Comparison of ENCODE assay signal across 28 mouse cellular contexts in genomic region chr17:28707816-28708215, GRCm38 (mm10). TPM values are rescaled to one million over a fixed set of nuclear protein-coding genes. Genes with fewer than 3 reads are reported as not detected.
A peak's percentile ranks its signal among the peaks of the same experiment; 100 is the strongest.
DNase-seq lines count a peak whose midpoint lies in the region; ATAC-seq and TF ChIP-seq lines count a peak whose summit lies in the region.
"Had no signal": no experiment of that assay in that cellular context is flagged by ENCODE, and none has a peak within 500 bp of the region (broad histone marks: within the 10 kb centered on the region; RNA-seq: fewer than 3 reads in every experiment).

No protein-coding gene starts in this region.

- ATAC-seq in liver, embryonic 11.5 days (replicated peaks; ENCODE audit: low FRiP score), result no peak
- no peak for ATAC-seq in megakaryocyte, adult 5-6 weeks (ENCODE audit: poor library complexity, severe bottlenecking)
- ATAC-seq: CD4-positive, CD25-positive, alpha-beta regulatory T cell, adult 4 months; forebrain, embryonic 15.5 days; hindbrain, embryonic 16.5 days had no signal

- H3K4me2 ChIP-seq in liver, embryonic 11.5 days, result no peak overlapping the region
- H3K4me2 ChIP-seq: embryonic facial prominence, embryonic 13.5 days; forebrain, embryonic 12.5 days; forebrain, embryonic 15.5 days; heart, embryonic 11.5 days; hindbrain, embryonic 13.5 days had no signal

- H3K36me3 ChIP-seq in kidney, adult 2 months (ENCODE audit: control insufficient read depth, insufficient read depth, low read length), result no peaks in the 10 kb centered on the region
- H3K36me3 ChIP-seq in liver, adult 2 months (ENCODE audit: control insufficient read depth, insufficient read depth, low read length), result peaks cover 4% of the 10 kb centered on the region; the same call in 1 of the 2 replicates
- peaks cover 3% of the 10 kb centered on the region; the same call in 1 of the 2 replicates for H3K36me3 ChIP-seq in liver, embryonic 11.5 days (ENCODE audit: control insufficient read depth, insufficient read depth, low read length)
- H3K36me3 ChIP-seq in megakaryocyte, embryonic 14.5 days (replicated peaks; ENCODE audit: low read length), result peaks cover 78% of the 10 kb centered on the region
- H3K36me3 ChIP-seq: forebrain, embryonic 12.5 days; forebrain, embryonic 15.5 days; hindbrain, embryonic 13.5 days had no signal

- no peak for TF ChIP-seq CTCF in kidney, adult 2 months (conservative IDR thresholded peaks at IDR 0.05; ENCODE audit: insufficient read depth, insufficient read length, low read depth, low read length)
- TF ChIP-seq CTCF in liver, adult 2 months (IDR thresholded peaks at IDR 0.05; ENCODE audit: low read depth, low read length), result no peak

- H3K27me3 ChIP-seq in kidney, adult 2 months (replicated peaks; ENCODE audit: control insufficient read depth, insufficient read depth, low read length), result no peaks in the 10 kb centered on the region
- H3K27me3 ChIP-seq in liver, adult 2 months (ENCODE audit: control insufficient read depth, insufficient read depth, low read length), result no peaks in the 10 kb centered on the region
- H3K27me3 ChIP-seq in liver, embryonic 11.5 days (replicated peaks; ENCODE audit: control insufficient read depth, insufficient read depth, low read length), result no peaks in the 10 kb centered on the region
- H3K27me3 ChIP-seq in megakaryocyte, embryonic 14.5 days (replicated peaks), result no peaks in the 10 kb centered on the region
- H3K27me3 ChIP-seq: embryonic facial prominence, embryonic 13.5 days; forebrain, embryonic 12.5 days; forebrain, embryonic 15.5 days; hindbrain, embryonic 13.5 days had no signal

- no peak overlapping the region for H3K4me3 ChIP-seq in kidney, adult 2 months (ENCODE audit: insufficient read depth, low read depth, low read length)
- H3K4me3 ChIP-seq in liver, adult 2 months (ENCODE audit: insufficient read depth, low read depth, low read length), result no peak overlapping the region
- H3K4me3 ChIP-seq in liver, embryonic 11.5 days (ENCODE audit: low read depth, low read length), result no peak overlapping the region
- H3K4me3 ChIP-seq in megakaryocyte, embryonic 14.5 days (replicated peaks), result peak overlapping the region; percentile 38
- H3K4me3 ChIP-seq: embryonic facial prominence, embryonic 10.5 days; embryonic facial prominence, embryonic 13.5 days; erythroblast, embryonic 14.5 days; forebrain, embryonic 12.5 days; forebrain, embryonic 15.5 days; hindbrain, embryonic 10.5 days; hindbrain, embryonic 13.5 days had no signal

- no peak overlapping the region for H3K9ac ChIP-seq in liver, adult 2 months (ENCODE audit: low read depth, low read length)
- no peak overlapping the region for H3K9ac ChIP-seq in liver, embryonic 11.5 days (ENCODE audit: low read depth, low read length)
- H3K9ac ChIP-seq: embryonic facial prominence, embryonic 13.5 days; forebrain, embryonic 12.5 days; forebrain, embryonic 15.5 days; hindbrain, embryonic 13.5 days had no signal

- H3K4me1 ChIP-seq in kidney, adult 2 months (ENCODE audit: control insufficient read depth, insufficient read depth, low read length), result peaks cover 46% of the 10 kb centered on the region
- peaks cover 29% of the 10 kb centered on the region for H3K4me1 ChIP-seq in liver, adult 2 months (ENCODE audit: control insufficient read depth, insufficient read depth, low read length)
- peaks cover 39% of the 10 kb centered on the region for H3K4me1 ChIP-seq in liver, embryonic 11.5 days (replicated peaks; ENCODE audit: control insufficient read depth, insufficient read depth, low read length)
- H3K4me1 ChIP-seq in megakaryocyte, embryonic 14.5 days, result peaks cover 87% of the 10 kb centered on the region

- intact Hi-C loops in heart, postnatal 25 days (cut with DNase I), result no loop called here

- 52% methylated on average over 2 of the region's 2 CpGs for WGBS in kidney, adult 2 months
- WGBS in liver, adult 2 months, result 16% methylated on average over 2 of the region's 2 CpGs
- 72% methylated on average over 2 of the region's 2 CpGs for WGBS in liver, embryonic 11.5 days

- H3K9me3 ChIP-seq in liver, embryonic 11.5 days (ENCODE audit: control insufficient read depth, low read length), result no peaks in the 10 kb centered on the region
- no peaks in the 10 kb centered on the region for H3K9me3 ChIP-seq in megakaryocyte, embryonic 14.5 days
- H3K9me3 ChIP-seq: embryonic facial prominence, embryonic 10.5 days; embryonic facial prominence, embryonic 13.5 days; forebrain, embryonic 12.5 days; forebrain, embryonic 15.5 days; hindbrain, embryonic 10.5 days; hindbrain, embryonic 13.5 days had no signal

- H3K27ac ChIP-seq in kidney, adult 2 months (ENCODE audit: insufficient read depth, low read depth, low read length), result peak overlapping the region; percentile 61
- peak overlapping the region; percentile 10 for H3K27ac ChIP-seq in liver, adult 2 months (replicated peaks; ENCODE audit: insufficient read depth, low read depth, low read length)
- no peak overlapping the region for H3K27ac ChIP-seq in liver, embryonic 11.5 days (ENCODE audit: low read depth, low read length)
- H3K27ac ChIP-seq: embryonic facial prominence, embryonic 10.5 days; forebrain, embryonic 12.5 days; forebrain, embryonic 15.5 days; hindbrain, embryonic 10.5 days; hindbrain, embryonic 13.5 days had no signal

- TF ChIP-seq POLR2A in kidney, adult 2 months (IDR thresholded peaks at IDR 0.05; ENCODE audit: low read depth, low read length), result no peak
- TF ChIP-seq POLR2A in liver, adult 2 months (IDR thresholded peaks at IDR 0.05; ENCODE audit: extremely low read depth, insufficient read depth, low read length), result no peak

- peak; percentile 68 for DNase-seq in kidney, adult 2 months
- DNase-seq in kidney, postnatal 14 days, result no peak
- peak; percentile 90 for DNase-seq in liver, adult 2 months (ENCODE audit: extremely low read depth, low read depth, low spot score)
- DNase-seq in liver, embryonic 11.5 days (ENCODE audit: low spot score), result no peak
- DNase-seq in heart, postnatal 25 days (ENCODE audit: low spot score), result no peak
- DNase-seq: adrenal gland, adult 2 months; adrenal gland, postnatal 14 days; cerebellum, adult 11-12 months; cerebellum, adult 8-10 months; cerebellum, postnatal 10 days; cerebellum, postnatal 36 days; embryo, embryonic 11 days; gastrocnemius, postnatal 14 days; heart, adult 11 months; heart, postnatal 36 days had no signal

- peaks cover 49% of the 10 kb centered on the region for H3K79me2 ChIP-seq in liver, adult 2 months (ENCODE audit: control insufficient read depth, insufficient read depth, low read length)

RNA-seq across cellular contexts. Expression of gene Mapk14, which starts 16.7 kb away (rescaled TPM):
- polyA plus RNA-seq in kidney, adult 2 months (2012; rRNA removed), result 92.2 and 97.3 TPM in 2 replicates
- 37.7 and 50.8 TPM in 2 replicates for total RNA-seq in liver, adult 2 months (2014; rRNA removed)
- 51.6 and 55.3 TPM in 2 replicates for polyA plus RNA-seq in liver, adult 2 months (2012; rRNA removed)
- 58.5 and 64.6 TPM in 2 replicates for polyA plus RNA-seq in liver, embryonic 11.5 days (2014; fragmentation: Nextera tagmentation; extraction: Ambion mirVana)
- 23.4 and 34.8 TPM in 2 replicates for polyA plus RNA-seq in megakaryocyte, embryonic 14.5 days (2012; ENCODE audit: insufficient read depth, low replicate concordance)
- 163 and 164 TPM in 2 replicates for total RNA-seq in megakaryocyte, adult 5-6 weeks (2015)
- 143 and 160 TPM in 2 replicates for total RNA-seq in megakaryocyte, adult 5-6 weeks (2017)
- total RNA-seq in heart, postnatal 25 days (2021), result 10 to 100 TPM; 55.0 to 55.8 TPM

RNA-seq across cellular contexts. Expression of gene Slc26a8, which starts 17.8 kb away (rescaled TPM):
- 0.86 and 0.91 TPM in 2 replicates for polyA plus RNA-seq in kidney, adult 2 months (2012; rRNA removed)
- total RNA-seq in liver, adult 2 months (2014; rRNA removed), result not detected in 2 replicates
- 0.04 and 0.11 TPM in 2 replicates for polyA plus RNA-seq in liver, adult 2 months (2012; rRNA removed)
- 0.34 and 0.75 TPM in 2 replicates for polyA plus RNA-seq in liver, embryonic 11.5 days (2014; fragmentation: Nextera tagmentation; extraction: Ambion mirVana)
- polyA plus RNA-seq in megakaryocyte, embryonic 14.5 days (2012; ENCODE audit: insufficient read depth, low replicate concordance), result 1.2 and 1.4 TPM in 2 replicates
- 0.52 and 0.58 TPM in 2 replicates for total RNA-seq in megakaryocyte, adult 5-6 weeks (2015)
- total RNA-seq in megakaryocyte, adult 5-6 weeks (2017), result 0.33 TPM in 1 of 2 replicates, not detected in the other
- under 1 TPM; 0.16 to 0.78 TPM for total RNA-seq in heart, postnatal 25 days (2021)
- polyA plus RNA-seq: C2C12 had no signal

RNA-seq across cellular contexts. Expression of gene AC170998.1, which starts 18.1 kb away (rescaled TPM):
- 0.63 and 0.94 TPM in 2 replicates for polyA plus RNA-seq in kidney, adult 2 months (2012; rRNA removed)
- total RNA-seq in liver, adult 2 months (2014; rRNA removed), result 2.3 and 2.8 TPM in 2 replicates
- polyA plus RNA-seq in liver, adult 2 months (2012; rRNA removed), result not detected in 2 replicates
- 0.84 and 3.6 TPM in 2 replicates for polyA plus RNA-seq in liver, embryonic 11.5 days (2014; fragmentation: Nextera tagmentation; extraction: Ambion mirVana)
- not detected in 2 replicates for polyA plus RNA-seq in megakaryocyte, embryonic 14.5 days (2012; ENCODE audit: insufficient read depth, low replicate concordance)
- 5.9 and 8.8 TPM in 2 replicates for total RNA-seq in megakaryocyte, adult 5-6 weeks (2015)
- total RNA-seq in megakaryocyte, adult 5-6 weeks (2017), result 1.4 and 3.7 TPM in 2 replicates
- total RNA-seq in heart, postnatal 25 days (2021), result under 1 TPM in 1 of 2 experiments, not detected in 1; 0.88 TPM
- polyA plus RNA-seq: erythroblast, embryonic 14.5 days had no signal

Comparison
In these comparisons a context has a peak if more than half of its experiments do, and no peak if none do; other contexts are left out.
1. DNase-seq: peak in kidney, adult 2 months (single experiment) and liver, adult 2 months (single experiment); none in kidney, postnatal 14 days (single experiment), liver, embryonic 11.5 days (single experiment) and heart, postnatal 25 days (single experiment).